Mouse (Mus musculus): ENCODE measurements around the gene Abhd5.

GRCm38 (mm10) chr9:122395816-122396215, 44.4 kb downstream of the Abhd5 start:
- TF ChIP-seq CTCF (conservative IDR thresholded peaks at IDR 0.05; ENCODE audit: insufficient read depth, insufficient read length, low read depth, low read length) (no peak), POLR2A (IDR thresholded peaks at IDR 0.05; ENCODE audit: low read depth, low read length) (no peak)

Data from kidney, adult 2 months (tissue).